Mouse (Mus musculus): ENCODE results near the gene Unc119b. TPM values are rescaled to one million over a fixed set of nuclear protein-coding genes. Genes with fewer than 3 reads are reported as not detected.

Unc119b gene
- polyA plus RNA-seq, 1 experiment from 2014 or later = 35.2 TPM

DNA sequence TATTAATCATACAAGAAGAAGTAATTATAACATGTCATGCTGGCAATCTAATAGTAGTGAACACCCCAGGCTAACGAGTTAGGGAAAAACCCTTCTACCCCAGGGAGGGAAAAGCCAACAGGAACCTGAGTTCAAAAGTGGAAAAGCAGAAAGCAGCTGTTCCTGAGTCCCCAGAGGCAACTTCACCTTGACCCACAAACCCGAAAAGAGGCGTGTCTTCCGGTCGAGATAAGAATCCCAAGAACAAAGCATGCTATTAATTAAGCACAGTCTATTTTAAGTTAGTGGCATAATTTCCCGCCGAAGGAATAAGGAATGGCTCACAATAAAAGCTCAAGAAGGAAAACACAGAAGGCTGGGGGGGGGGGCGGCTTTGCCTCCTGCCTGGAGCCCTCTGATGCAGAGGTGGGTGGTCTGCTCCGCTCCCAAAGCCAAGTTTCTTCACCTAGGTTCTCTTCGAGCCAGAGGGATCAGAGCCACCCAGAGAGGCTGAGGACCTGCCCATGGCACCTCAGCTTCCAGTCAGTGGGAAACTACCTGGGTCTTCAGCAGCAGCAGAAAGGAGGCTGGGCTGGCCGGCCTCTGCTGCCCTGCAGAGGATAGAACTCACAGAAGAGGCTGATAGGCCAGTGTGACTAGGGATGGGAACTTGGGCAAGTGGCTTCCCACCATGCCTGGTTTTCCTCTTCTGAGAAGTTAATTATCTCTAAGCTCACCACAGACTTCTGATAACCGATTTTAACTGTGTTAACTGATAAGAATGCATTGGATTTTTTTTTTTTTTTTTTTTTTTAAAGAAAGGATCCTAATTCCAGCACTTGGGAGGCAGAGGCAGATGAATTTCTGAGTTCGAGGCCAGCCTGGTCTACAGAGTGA, 26.5 kb upstream of the Unc119b start:
- H3K36me3 ChIP-seq (ENCODE audit: control insufficient read depth, insufficient read depth, low read length) = no peaks in the 10 kb centered on the region
- no peak overlapping the region for H3K4me2 ChIP-seq (ENCODE audit: low read depth, low read length)
- no peaks in the 10 kb centered on the region for H3K9me3 ChIP-seq (ENCODE audit: control insufficient read depth, low read length)
- no peaks in the 10 kb centered on the region for H3K27me3 ChIP-seq (ENCODE audit: control insufficient read depth, insufficient read depth, low read depth, low read length)
- no peak for ATAC-seq (ENCODE audit: low read depth)
- WGBS = 27% methylated on average over 13 of the region's 13 CpGs
- peaks cover 21% of the 10 kb centered on the region for H3K4me1 ChIP-seq (replicated peaks; ENCODE audit: control insufficient read depth, insufficient read depth, low read length)
- H3K27ac ChIP-seq (ENCODE audit: low read length) = peak overlapping the region; percentile 81
- H3K9ac ChIP-seq (ENCODE audit: low read length) = peak overlapping the region; percentile 54
- H3K4me3 ChIP-seq (ENCODE audit: low read length) = no peak overlapping the region

DNA sequence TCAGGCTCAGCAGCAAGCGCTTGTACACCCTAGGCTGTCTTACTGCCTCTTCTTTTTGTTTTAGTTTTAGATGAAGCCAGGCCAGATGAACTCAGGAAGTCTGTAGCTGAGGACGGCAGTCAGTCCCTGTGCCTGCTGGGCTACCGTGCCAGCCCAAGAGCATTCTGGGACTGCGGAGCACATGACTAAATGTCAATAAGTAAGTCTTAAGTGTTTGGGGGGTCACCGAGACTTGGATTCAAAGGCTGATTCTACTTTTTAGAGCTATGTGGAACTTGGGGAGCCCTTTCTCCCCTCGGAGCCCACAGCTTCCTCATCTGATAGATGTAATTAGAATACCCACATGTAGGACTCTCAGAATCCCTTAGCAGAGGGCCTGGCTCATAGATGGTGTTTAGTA, 25.9 kb upstream of the Unc119b start:
- Histone ChIP-seq H3K27me3 (ENCODE audit: control insufficient read depth, insufficient read depth, low read depth, low read length) (no peaks in the 10 kb centered on the region), H3K4me3 (ENCODE audit: low read length) (no peak overlapping the region), H3K36me3 (ENCODE audit: control insufficient read depth, insufficient read depth, low read length) (no peaks in the 10 kb centered on the region), H3K9ac (ENCODE audit: low read length) (0 out of 2 replicates have a peak overlapping the region, but pooled peaks have one; percentile 0), H3K4me1 (replicated peaks; ENCODE audit: control insufficient read depth, insufficient read depth, low read length) (peaks cover 23% of the 10 kb centered on the region), H3K27ac (ENCODE audit: low read length) (peak overlapping the region; percentile 81; the same call in 1 of the 2 replicates), H3K9me3 (ENCODE audit: control insufficient read depth, low read length) (no peaks in the 10 kb centered on the region), H3K4me2 (ENCODE audit: low read depth, low read length) (no peak overlapping the region)
- ATAC-seq (ENCODE audit: low read depth) = no peak
- 57% methylated on average over 6 of the region's 6 CpGs for WGBS

DNA sequence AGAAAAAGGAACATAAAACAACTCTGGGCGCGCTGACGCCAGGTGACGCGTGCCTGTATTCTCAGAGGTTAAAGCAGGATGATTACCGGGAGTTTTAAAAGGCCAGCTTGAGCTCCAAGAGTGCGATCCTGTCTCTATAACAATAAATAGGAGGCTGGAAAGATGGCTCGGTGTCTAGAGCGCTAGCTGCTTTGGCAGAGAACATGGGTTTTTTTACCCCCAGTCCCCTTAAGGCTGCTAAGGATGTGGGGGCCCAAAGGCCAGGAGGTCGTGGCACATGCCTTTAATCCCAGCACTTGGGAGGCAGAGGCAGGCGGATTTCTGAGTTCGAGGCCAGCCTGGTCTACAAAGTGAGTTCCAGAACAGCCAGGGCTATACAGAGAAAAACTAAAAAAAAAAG, 24.4 kb upstream of the Unc119b start:
- no peak for ATAC-seq (ENCODE audit: low read depth)
- Histone ChIP-seq H3K27ac (ENCODE audit: low read length) (peak overlapping the region; percentile 99), H3K9me3 (ENCODE audit: control insufficient read depth, low read length) (no peaks in the 10 kb centered on the region), H3K4me2 (ENCODE audit: low read depth, low read length) (peak overlapping the region; percentile 83), H3K4me1 (replicated peaks; ENCODE audit: control insufficient read depth, insufficient read depth, low read length) (peaks cover 37% of the 10 kb centered on the region), H3K27me3 (ENCODE audit: control insufficient read depth, insufficient read depth, low read depth, low read length) (no peaks in the 10 kb centered on the region), H3K9ac (ENCODE audit: low read length) (peak overlapping the region; percentile 83), H3K36me3 (ENCODE audit: control insufficient read depth, insufficient read depth, low read length) (no peaks in the 10 kb centered on the region), H3K4me3 (ENCODE audit: low read length) (peak overlapping the region; percentile 93)
- 37% methylated on average over 12 of the region's 12 CpGs for WGBS

DNA sequence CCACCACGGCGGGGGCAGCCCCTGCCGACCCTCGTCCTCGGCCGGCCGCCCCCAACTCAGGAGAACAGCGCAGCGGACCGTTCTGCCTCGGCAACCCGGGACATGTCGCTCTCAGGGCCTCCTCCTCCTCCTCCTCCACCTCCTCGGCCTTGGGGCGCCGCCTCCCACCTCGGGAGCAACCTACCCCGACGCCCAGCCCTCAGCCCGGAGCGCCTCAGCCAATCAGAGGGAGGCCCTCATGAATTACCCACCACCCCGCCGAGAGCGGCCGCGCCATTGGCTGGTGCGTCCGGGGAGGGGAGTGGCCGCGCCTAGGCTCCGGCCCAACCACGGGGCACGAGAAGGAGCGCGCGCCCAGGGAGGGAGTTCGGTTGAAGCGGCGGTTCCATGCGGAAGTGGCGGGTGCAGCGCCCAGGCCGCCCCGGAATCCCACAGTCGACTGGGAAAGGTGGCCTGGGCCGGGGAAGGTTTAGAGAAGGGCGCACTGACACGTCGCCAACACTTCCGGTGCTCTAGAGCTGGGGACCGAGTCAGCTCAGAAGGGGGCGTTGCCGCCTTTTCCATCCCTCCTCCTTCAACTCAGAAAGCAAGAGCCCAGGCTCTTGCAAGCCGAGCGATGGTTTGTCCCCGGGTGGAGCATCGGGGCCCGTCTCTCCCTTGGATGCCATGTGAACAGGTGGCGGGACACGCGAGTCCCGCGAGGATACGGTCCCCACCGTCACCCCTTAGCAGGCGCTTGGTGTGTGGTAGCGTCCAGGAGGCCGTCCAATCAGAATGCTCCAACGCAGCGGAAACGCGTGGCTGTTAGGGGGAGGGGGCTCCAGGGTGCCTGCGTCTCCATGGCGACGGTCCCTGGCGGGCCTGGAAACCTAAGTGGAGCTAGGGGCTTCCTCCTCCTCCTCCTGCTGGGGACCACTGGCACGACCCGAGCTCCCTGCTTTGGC, 23.5 kb upstream of the Unc119b start, which contains the start of gene Mlec:
Gene Mlec, minus strand, starts transcription at position 140 of the 944 bp plus-strand sequence.
- Histone ChIP-seq H3K4me2 (ENCODE audit: low read depth, low read length) (peak within 1 kb of the TSS; percentile 83), H3K9ac (ENCODE audit: low read length) (peak within 1 kb of the TSS; percentile 98), H3K27ac (ENCODE audit: low read length) (peak within 1 kb of the TSS; percentile 99), H3K4me3 (ENCODE audit: low read length) (peak within 1 kb of the TSS; percentile 93), H3K27me3 (ENCODE audit: control insufficient read depth, insufficient read depth, low read depth, low read length) (no peaks in the 10 kb centered on the region), H3K36me3 (ENCODE audit: control insufficient read depth, insufficient read depth, low read length) (no peaks in the 10 kb centered on the region), H3K4me1 (replicated peaks; ENCODE audit: control insufficient read depth, insufficient read depth, low read length) (peaks cover 43% of the 10 kb centered on the region), H3K9me3 (ENCODE audit: control insufficient read depth, low read length) (no peaks in the 10 kb centered on the region)
- peak; percentile 98 for ATAC-seq (ENCODE audit: low read depth)
- under 1% methylated on average over 65 of the region's 78 CpGs for WGBS

DNA sequence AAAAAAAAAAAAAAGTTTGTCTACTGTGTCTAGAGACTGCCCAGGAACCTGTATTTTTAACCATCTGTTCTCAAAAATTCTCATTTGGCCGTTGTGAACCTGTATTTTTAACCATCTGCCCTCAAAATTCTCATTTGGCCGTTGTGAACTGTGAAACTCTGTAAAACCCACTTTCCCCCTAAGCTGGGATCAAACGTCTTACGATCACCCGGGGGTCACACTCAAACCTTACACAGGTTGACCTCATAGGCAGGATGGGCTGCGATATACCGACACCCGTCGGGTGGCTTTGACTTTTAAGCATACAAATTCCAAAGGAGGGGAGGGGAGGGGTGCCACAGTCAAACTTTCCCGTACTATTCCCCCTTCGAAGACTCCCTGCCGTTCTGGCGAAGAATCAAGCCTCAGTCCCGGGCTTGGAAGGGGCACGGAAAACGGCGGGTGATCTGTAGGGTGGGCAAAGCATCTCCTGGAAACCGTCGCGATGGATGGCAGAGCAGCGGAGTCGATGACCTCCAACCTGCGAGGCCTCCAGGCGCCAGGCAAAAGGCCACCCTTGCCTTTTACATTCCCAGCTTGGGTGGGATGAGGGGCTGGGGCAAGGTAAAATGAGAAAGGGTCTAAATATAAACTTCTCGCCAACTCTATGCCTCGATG, 22.3 kb upstream of the Unc119b start:
- Histone ChIP-seq H3K36me3 (ENCODE audit: control insufficient read depth, insufficient read depth, low read length) (no peaks in the 10 kb centered on the region), H3K4me3 (ENCODE audit: low read length) (peak overlapping the region; percentile 93), H3K9ac (ENCODE audit: low read length) (peak overlapping the region; percentile 98), H3K9me3 (ENCODE audit: control insufficient read depth, low read length) (no peaks in the 10 kb centered on the region), H3K27me3 (ENCODE audit: control insufficient read depth, insufficient read depth, low read depth, low read length) (no peaks in the 10 kb centered on the region), H3K4me1 (replicated peaks; ENCODE audit: control insufficient read depth, insufficient read depth, low read length) (peaks cover 53% of the 10 kb centered on the region), H3K27ac (ENCODE audit: low read length) (peak overlapping the region; percentile 89), H3K4me2 (ENCODE audit: low read depth, low read length) (peak overlapping the region; percentile 78)
- WGBS = under 1% methylated on average over 26 of the region's 26 CpGs
- no peak for ATAC-seq (ENCODE audit: low read depth)

DNA sequence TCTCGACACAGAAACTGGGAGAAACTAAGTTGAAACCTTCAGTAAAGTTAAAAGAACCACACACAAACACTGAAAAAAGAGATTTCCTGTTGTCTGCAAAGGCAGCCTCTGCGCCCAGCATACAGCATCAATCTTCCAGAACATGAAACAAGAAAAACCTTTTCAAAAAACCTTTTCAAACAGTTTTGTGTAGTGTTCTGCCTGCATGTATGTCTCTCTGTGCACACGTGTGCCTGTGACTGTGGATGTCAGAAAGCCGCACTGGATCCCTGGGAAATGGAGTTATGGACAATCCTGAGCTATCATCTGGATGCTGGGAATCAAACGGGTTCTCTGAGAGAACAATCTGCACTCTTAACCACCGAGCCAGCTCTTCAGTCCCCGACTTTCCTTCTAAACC, 21.6 kb upstream of the Unc119b start:
- 40% methylated on average over 7 of the region's 7 CpGs for WGBS
- Histone ChIP-seq H3K27ac (ENCODE audit: low read length) (no peak overlapping the region), H3K27me3 (ENCODE audit: control insufficient read depth, insufficient read depth, low read depth, low read length) (no peaks in the 10 kb centered on the region), H3K9me3 (ENCODE audit: control insufficient read depth, low read length) (no peaks in the 10 kb centered on the region), H3K4me3 (ENCODE audit: low read length) (peak overlapping the region; percentile 93), H3K36me3 (ENCODE audit: control insufficient read depth, insufficient read depth, low read length) (no peaks in the 10 kb centered on the region), H3K4me2 (ENCODE audit: low read depth, low read length) (peak overlapping the region; percentile 78), H3K4me1 (replicated peaks; ENCODE audit: control insufficient read depth, insufficient read depth, low read length) (peaks cover 53% of the 10 kb centered on the region), H3K9ac (ENCODE audit: low read length) (peak overlapping the region; percentile 98)
- ATAC-seq (ENCODE audit: low read depth) = no peak

DNA sequence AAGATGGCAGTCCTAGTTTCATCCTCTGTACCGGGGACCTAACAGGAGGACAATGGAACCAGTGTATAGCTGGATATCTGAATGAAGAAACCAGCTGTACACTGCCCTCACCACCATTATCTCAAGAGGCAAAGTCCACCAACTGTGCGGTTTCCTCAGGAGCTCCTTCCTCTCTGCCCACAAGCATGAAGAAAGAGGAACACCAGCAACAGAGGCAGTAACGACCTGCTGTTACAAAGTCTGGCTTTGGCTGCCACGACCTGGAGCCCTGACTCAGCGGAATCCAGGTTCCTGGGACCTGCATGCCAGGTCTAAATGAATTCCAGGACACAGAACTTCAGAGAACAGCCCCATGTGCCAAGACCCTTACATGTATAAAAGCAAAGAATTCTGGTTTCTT, 21.1 kb upstream of the Unc119b start:
- 30% methylated on average over 5 of the region's 5 CpGs for WGBS
- Histone ChIP-seq H3K4me1 (replicated peaks; ENCODE audit: control insufficient read depth, insufficient read depth, low read length) (peaks cover 50% of the 10 kb centered on the region), H3K36me3 (ENCODE audit: control insufficient read depth, insufficient read depth, low read length) (peaks cover 2% of the 10 kb centered on the region; the same call in 1 of the 2 replicates), H3K9ac (ENCODE audit: low read length) (peak overlapping the region; percentile 98), H3K27me3 (ENCODE audit: control insufficient read depth, insufficient read depth, low read depth, low read length) (no peaks in the 10 kb centered on the region), H3K4me2 (ENCODE audit: low read depth, low read length) (peak overlapping the region; percentile 78), H3K27ac (ENCODE audit: low read length) (no peak overlapping the region), H3K4me3 (ENCODE audit: low read length) (peak overlapping the region; percentile 93), H3K9me3 (ENCODE audit: control insufficient read depth, low read length) (no peaks in the 10 kb centered on the region)
- no peak for ATAC-seq (ENCODE audit: low read depth)

DNA sequence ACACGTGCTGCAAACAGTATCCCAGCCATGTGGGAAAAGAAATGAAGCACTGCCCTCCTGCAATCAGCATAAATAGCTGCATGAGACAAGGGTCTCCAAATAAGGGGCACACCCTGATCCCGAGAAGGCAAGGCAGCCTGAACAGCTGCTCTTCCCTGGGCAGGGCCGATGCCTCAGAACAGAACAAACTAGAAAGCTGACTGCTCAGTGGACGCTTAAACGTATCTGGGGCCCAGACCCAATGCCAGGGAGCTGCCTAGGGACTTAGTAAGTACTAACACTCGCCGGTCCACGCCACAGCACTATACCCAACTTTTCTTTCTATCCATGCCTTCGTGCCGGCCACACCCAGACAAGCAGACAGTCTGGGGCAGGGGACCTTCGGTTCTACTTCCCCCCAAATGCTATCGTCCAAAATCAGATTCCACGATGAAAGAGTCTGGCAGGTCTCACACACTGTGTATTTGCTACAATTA, 20.4 kb upstream of the Unc119b start:
- WGBS = 48% methylated on average over 13 of the region's 13 CpGs
- Histone ChIP-seq H3K27me3 (ENCODE audit: control insufficient read depth, insufficient read depth, low read depth, low read length) (no peaks in the 10 kb centered on the region), H3K4me3 (ENCODE audit: low read length) (peak overlapping the region; percentile 93), H3K27ac (ENCODE audit: low read length) (no peak overlapping the region), H3K4me1 (replicated peaks; ENCODE audit: control insufficient read depth, insufficient read depth, low read length) (peaks cover 48% of the 10 kb centered on the region), H3K9ac (ENCODE audit: low read length) (peak overlapping the region; percentile 98), H3K4me2 (ENCODE audit: low read depth, low read length) (peak overlapping the region; percentile 78), H3K9me3 (ENCODE audit: control insufficient read depth, low read length) (no peaks in the 10 kb centered on the region), H3K36me3 (ENCODE audit: control insufficient read depth, insufficient read depth, low read length) (peaks cover 8% of the 10 kb centered on the region)
- no peak for ATAC-seq (ENCODE audit: low read depth)

Data from lung, embryonic 16.5 days (tissue).